18 mouse cellular contexts compared by ENCODE assay signal in the genomic region with DNA sequence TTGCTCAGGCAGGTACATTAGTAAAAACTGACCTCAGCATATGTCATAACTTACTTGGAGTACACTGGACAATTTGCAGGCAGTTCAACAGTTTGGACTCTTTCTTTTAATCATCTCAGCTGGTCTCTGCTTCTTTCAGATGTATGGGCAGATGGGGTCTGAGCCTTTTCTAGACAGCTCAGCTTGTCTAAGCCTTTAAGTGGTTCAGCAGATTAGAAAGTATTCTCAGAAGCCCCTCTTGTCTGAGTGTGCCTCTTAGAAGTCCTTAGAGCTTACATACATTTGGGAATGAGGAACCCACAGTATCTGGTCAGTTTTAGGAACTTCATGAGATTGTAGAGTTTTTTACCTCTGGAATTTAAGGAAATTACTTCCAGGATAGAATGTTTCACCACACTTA.
"Had no signal": no experiment of that assay in that cellular context is flagged by ENCODE, and none has a peak within 500 bp of the region (broad histone marks: within the 10 kb centered on the region; RNA-seq: fewer than 3 reads in every experiment).

No protein-coding gene starts in this region.

- DNase-seq: cerebellum, adult 2 months; cerebellum, adult 8-10 months; cerebellum, adult 9-10 months; cerebellum, adult 9-11 months; cerebellum, postnatal 10 days; cerebellum, postnatal 14 days; cerebellum, postnatal 25 days; cerebellum, postnatal 36 days; embryo, embryonic 11 days; forebrain, postnatal 0 days; gastrocnemius, adult 2 months; gastrocnemius, postnatal 10 days; gastrocnemius, postnatal 14 days; gastrocnemius, postnatal 25 days; gastrocnemius, postnatal 36 days; heart, adult 11 months; heart, adult 18-20 months; heart, adult 2 months had no signal
